17 mouse cellular contexts compared by ENCODE assay signal in the genomic region with DNA sequence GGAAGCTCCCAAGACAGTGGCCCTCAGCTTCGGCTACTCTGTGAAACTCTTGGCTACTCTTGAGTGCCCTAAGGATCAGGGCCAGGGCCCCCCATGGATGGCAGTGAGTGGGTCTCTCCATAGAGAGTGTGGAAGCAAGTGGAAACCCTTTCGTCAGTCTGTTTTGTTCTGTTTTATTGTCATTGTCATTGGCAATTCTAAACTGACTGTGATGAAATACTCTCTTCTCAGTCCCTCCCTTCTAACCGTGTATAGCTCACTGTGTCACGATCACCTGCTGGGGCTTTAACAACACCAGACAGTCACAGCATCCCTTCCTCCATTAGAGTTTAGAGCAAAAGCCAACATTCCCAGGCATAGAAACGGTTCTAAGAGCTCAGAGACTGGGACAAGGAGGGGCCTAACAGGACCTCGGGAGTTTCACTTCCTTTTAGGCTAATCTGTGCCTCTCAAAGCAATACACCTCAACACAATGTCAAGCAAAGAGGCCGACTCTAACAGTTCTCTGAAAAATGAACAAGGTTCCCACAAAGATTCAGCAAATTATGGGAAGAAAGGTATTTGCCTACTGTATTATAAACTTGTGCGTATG.
"Had no signal": no experiment of that assay in that cellular context is flagged by ENCODE, and none has a peak within 500 bp of the region (broad histone marks: within the 10 kb centered on the region; RNA-seq: fewer than 3 reads in every experiment).

No protein-coding gene starts in this region.

- H3K4me3 ChIP-seq: layer of hippocampus, adult 2 months; limb, embryonic 12.5 days had no signal

- H3K4me1 ChIP-seq: limb, embryonic 12.5 days had no signal

- H3K27ac ChIP-seq: layer of hippocampus, adult 2 months; limb, embryonic 12.5 days; liver, embryonic 14.5 days; stomach, postnatal 0 days had no signal

- H3K9ac ChIP-seq: limb, embryonic 12.5 days; liver, embryonic 14.5 days had no signal

- ATAC-seq: lung, postnatal 0 days; midbrain, embryonic 16.5 days had no signal

- H3K4me2 ChIP-seq: limb, embryonic 12.5 days; midbrain, embryonic 11.5 days had no signal

- DNase-seq: kidney, adult 18-20 months; kidney, postnatal 10 days; kidney, postnatal 4 days; liver; lung, adult 2 months; lung, postnatal 36 days; retina, postnatal 1 day; right cerebral cortex, postnatal 4 days; spleen, adult 18-20 months; thymus, postnatal 4 days had no signal

- H3K9me3 ChIP-seq: limb, embryonic 12.5 days had no signal

- H3K36me3 ChIP-seq: limb, embryonic 12.5 days had no signal
